Mouse (Mus musculus): Measurements from ENCODE around the gene Gm20388.

DNA sequence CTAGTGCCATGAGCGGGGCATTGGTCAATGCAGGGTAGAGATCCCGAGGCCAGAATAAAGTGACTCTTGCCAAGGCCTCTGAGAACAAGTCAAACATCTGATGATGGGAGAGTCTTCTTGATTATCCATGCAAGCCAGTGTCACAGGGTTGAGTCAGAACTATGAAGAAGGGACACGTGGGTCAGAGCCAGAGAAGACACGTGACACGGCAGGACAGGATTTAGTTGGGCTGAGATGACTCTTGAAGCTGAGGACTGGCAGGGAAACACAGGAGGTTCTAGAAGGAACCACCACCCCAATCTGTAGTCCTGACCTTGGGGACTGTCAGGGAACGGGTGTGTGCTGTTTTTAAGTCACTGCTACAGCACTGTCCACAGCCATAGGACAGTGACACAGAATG, 849.2 kb downstream of the Gm20388 start:
- TF ChIP-seq GATA1 (IDR thresholded peaks at IDR 0.05; ENCODE audit: low read length) (no peak), TAL1 (IDR thresholded peaks at IDR 0.05; ENCODE audit: low read length) (no peak)

All from erythroblast, embryonic 14.5 days (primary cell).